Mouse (Mus musculus) forebrain, embryonic 13.5 days (tissue): ENCODE measurements around the gene Rnf144b. TPM values are rescaled to one million over a fixed set of nuclear protein-coding genes. Genes with fewer than 3 reads are reported as not detected.

Experiments
- ATAC-seq: fragments of 200-750 bp; cut with Nextera tagmentation; 2 replicates; pipeline ENCODE4 v1.8.0; 2017
- H3K27ac ChIP-seq: fragments of 300-500 bp; sonication (generic); 2 replicates; pipeline ENCODE4 v1.5.1; 2015; ENCODE audit warnings: inconsistent platforms, mild to moderate bottlenecking, moderate library complexity
- H3K27me3 ChIP-seq: fragments of 300-500 bp; sonication (generic); 2 replicates; pipeline ENCODE4 v1.6.1; 2015; ENCODE audit warnings: mild to moderate bottlenecking, inconsistent platforms
- H3K36me3 ChIP-seq: fragments of 300-500 bp; sonication (generic); 2 replicates; pipeline ENCODE4 v1.6.1; 2015; ENCODE audit warnings: mild to moderate bottlenecking, inconsistent platforms; ENCODE audit not compliant: poor library complexity, severe bottlenecking
- H3K4me1 ChIP-seq: fragments of 300-500 bp; sonication (generic); 2 replicates; pipeline ENCODE4 v1.6.1; 2015; ENCODE audit warnings: inconsistent platforms
- H3K4me2 ChIP-seq: fragments of 300-500 bp; sonication (generic); 2 replicates; pipeline ENCODE4 v1.6.1; 2015; ENCODE audit warnings: inconsistent platforms, mild to moderate bottlenecking, moderate library complexity
- H3K4me3 ChIP-seq: fragments of 300-500 bp; sonication (generic); 2 replicates; pipeline ENCODE4 v1.5.1; 2015; ENCODE audit warnings: mild to moderate bottlenecking, inconsistent platforms
- H3K9ac ChIP-seq: fragments of 300-500 bp; sonication (generic); 2 replicates; pipeline ENCODE4 v1.6.1; 2015; ENCODE audit warnings: mild to moderate bottlenecking, inconsistent platforms
- H3K9me3 ChIP-seq: fragments of 300-500 bp; sonication (generic); replicated peaks from 2 replicates; pipeline ENCODE4 v1.6.1; 2016; ENCODE audit warnings: inconsistent platforms
- WGBS: fragments of 180-500 bp; shearing (Covaris S2); methylation state at CpG from one replicate; pipeline ENCODE4 v1.1.7; 2015; 5-methylcytosine and 5-hydroxymethylcytosine counted together
- polyA plus RNA-seq: library from polyadenylated mRNA; unstranded; fragments of >200 nt; fragmentation: Nextera tagmentation; extraction: Ambion mirVana; gene quantifications from 2 replicates; pipeline ENCODE4 v1.2.1, GENCODE M21; 2015

The Rnf144b gene
- polyA plus RNA-seq, 1 experiment from 2014 or later, result 0.19 TPM

GRCm38 (mm10) chr13:47288449-47288848 is 166.0 kb downstream of the Rnf144b start:
- Histone ChIP-seq H3K27me3 (0 out of 2 replicates have a peak, but pooled peaks cover 6% of the 10 kb centered on the region), H3K9ac (no peak overlapping the region), H3K9me3 (no peaks in the 10 kb centered on the region), H3K27ac (no peak overlapping the region), H3K4me1 (no peaks in the 10 kb centered on the region), H3K4me2 (no peak overlapping the region), H3K36me3 (no peaks in the 10 kb centered on the region), H3K4me3 (no peak overlapping the region)
- WGBS, result 35% methylated on average over 4 of the region's 4 CpGs
- ATAC-seq, result peak; percentile 87

GRCm38 (mm10) chr13:47296465-47296864 is 174.0 kb downstream of the Rnf144b start:
- no peak overlapping the region for H3K4me2 ChIP-seq
- no peaks in the 10 kb centered on the region for H3K27me3 ChIP-seq
- H3K27ac ChIP-seq, result no peak overlapping the region
- peaks cover 12% of the 10 kb centered on the region; the same call in 1 of the 2 replicates for H3K4me1 ChIP-seq
- 57% methylated on average over 8 of the region's 8 CpGs for WGBS
- no peak for ATAC-seq
- no peaks in the 10 kb centered on the region for H3K9me3 ChIP-seq
- no peak overlapping the region for H3K9ac ChIP-seq
- H3K4me3 ChIP-seq, result no peak overlapping the region
- H3K36me3 ChIP-seq, result no peaks in the 10 kb centered on the region

Other genes starting within 250 kb of the Rnf144b start
- gene Kif13a, start 192.8 kb upstream of the Rnf144b start, polyA plus RNA-seq, result 7.0 and 8.1 TPM in 2 replicates
- gene Nhlrc1, start 107.8 kb upstream of the Rnf144b start, polyA plus RNA-seq, result 7.0 and 7.2 TPM in 2 replicates
- gene Kdm1b, start 79.2 kb upstream of the Rnf144b start, polyA plus RNA-seq, result 17.7 and 19.2 TPM in 2 replicates
- 29.5 and 30.6 TPM in 2 replicates for gene Tpmt, start 77.9 kb upstream of the Rnf144b start, polyA plus RNA-seq
- 336 and 341 TPM in 2 replicates for gene Dek, start 16.5 kb upstream of the Rnf144b start, polyA plus RNA-seq